Mouse (Mus musculus): ENCODE measurements around the gene Ttll5. TPM values are rescaled to one million over a fixed set of nuclear protein-coding genes. Genes with fewer than 3 reads are reported as not detected.
A peak's percentile ranks its signal among the peaks of the same experiment; 100 is the strongest.

The Ttll5 gene
- total RNA-seq, 2 experiments from 2014 or later: 47.2 to 51.8 TPM

DNA sequence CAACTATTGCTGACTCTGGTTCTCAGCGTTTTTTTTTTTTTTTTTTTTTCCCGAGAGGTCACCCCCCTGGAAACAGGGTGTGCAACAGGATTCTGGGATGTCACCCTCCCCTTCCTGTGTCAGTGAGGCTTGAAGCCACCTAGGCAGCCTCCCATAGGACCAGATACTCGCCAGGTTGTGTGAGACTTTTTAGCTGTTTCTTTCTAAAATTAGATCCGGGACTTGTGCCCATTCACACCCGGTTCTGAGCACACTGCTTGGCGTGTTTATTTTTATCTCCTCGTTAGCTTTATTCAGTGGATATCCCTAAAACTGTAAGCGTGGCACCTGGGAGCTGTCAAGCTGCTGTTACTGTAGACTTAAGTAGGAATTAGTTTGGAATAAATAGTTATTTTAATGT, 262.1 kb downstream of the Ttll5 start:
- DNase-seq (ENCODE audit: low spot score in 2 of 2): no peak

DNA sequence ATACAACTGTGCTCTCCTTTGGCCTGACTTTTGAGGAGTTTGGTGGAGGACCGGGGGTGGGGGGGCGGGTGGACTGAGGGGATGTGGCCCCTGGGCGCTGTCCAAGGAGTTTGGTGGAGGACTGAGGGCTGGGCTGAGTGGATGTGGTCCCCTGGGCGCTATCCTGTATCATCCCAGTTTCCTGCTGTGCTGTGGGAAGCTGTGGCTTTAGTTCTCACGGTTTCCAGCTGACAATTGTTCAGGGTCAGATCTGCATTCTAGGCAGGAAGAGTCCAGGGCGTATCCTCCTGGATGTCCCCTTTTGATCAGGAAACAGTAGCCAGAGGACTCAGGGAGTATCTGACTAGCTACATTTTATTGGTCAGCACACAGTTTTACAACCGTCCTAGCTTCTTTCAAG, 263.6 kb downstream of the Ttll5 start:
- DNase-seq (ENCODE audit: low spot score in 2 of 2): no peak

DNA sequence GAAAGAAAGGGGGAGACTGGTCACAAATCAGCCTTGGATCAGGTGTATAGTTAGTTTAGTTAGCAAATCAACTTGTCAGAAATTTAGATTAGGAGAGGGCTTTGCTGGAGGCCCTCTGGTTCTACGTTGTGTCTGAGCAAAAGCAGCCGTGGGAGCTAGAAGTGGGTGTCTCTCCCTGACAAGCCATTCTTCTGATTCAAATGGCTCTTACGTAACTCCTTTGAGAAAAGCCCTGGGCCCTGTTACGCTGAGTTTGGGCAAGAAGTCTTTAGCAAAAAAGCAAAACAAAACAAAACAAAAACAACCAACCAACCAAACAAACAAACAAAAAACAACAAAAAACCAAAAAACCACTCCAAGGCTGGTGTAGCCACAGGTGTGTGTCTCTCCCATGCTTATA, 266.3 kb downstream of the Ttll5 start:
- no peak for DNase-seq (ENCODE audit: low spot score in 2 of 2)

DNA sequence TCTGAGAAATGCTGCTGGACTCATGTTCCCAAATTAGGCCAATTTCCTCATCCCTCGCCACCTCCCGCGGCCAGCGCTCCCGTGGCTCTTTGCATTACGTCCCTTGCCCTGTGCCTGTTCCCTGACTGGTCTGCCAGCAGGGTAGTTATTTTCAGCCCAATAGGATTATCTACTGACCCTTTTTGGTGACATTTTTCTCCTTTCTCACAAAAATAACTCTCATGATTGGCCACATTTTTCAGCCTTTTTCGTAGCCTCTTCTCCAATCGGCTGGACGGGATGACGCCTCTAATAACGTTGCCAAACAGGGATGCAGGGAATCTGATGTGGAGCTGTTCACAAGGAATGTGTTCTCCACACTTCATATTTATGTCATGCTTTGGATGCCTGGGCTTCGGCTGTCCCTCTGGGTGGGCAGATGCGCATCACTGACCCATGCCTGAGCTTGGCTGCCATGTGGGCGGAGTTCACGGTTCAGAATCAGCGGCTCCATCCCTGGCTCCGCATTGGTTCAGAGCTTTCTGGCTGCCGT, 267.2 kb downstream of the Ttll5 start:
- no peak for DNase-seq (ENCODE audit: low spot score in 2 of 2)

DNA sequence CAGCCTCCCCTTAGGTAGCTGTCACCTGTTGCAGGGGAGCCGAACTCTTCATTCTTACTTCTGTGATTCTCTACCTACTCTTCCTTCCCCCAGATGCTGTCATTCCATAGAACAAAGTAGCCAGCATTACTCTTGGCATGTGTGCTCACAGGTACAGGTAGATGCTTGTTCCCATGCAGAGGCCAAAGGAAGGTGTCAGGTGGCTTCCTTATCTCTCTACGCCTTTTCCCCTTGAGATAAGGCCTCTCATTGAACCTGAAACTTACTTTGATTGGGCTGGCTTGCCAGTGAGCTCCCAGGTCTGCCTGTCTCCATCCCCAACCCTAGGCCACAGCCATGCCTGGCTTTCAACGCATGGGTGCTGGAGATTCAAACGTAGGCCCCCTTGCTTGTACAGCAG, 269.6 kb downstream of the Ttll5 start:
- DNase-seq (ENCODE audit: low spot score in 2 of 2): no peak

DNA sequence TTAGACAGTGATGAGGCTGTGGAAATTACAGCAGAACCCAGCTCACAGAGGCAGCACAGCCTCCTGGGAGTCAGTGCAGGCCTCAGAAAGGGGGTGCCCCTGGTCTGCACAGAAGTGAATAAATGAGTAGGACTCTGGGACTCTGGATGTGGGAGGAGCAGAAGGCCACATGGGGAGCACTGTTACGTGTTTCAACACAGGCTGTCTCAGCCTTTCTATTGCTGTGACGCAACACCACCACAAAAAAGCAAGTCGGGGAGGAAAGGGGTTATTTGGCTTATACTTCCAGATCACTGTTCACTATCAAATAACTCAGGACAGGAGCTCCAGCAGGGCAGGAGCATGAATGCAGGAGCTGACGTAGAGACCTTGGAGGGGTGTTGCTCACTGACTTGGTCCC, 271.3 kb downstream of the Ttll5 start:
- DNase-seq (ENCODE audit: low spot score in 2 of 2): no peak

DNA sequence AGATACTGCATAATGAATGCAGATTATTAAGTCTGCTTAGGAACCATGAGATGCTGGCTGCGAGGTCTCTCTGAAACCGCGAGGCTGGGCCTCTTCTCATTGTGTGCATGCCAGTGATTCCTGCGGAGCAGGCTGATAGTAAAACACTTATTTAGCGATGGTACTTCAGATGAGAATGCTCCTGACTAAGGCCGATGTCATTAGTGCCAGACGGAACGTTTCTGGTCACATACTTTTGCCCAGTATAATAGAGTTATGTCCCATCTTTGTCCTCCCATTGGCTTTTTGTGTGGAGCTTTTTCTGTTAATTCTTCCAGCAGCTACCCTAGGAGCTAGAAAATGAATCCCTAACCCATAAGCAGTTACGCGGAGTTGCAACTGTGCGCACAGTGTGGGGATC, 273.3 kb downstream of the Ttll5 start:
- DNase-seq (ENCODE audit: low spot score in 2 of 2): no peak

DNA sequence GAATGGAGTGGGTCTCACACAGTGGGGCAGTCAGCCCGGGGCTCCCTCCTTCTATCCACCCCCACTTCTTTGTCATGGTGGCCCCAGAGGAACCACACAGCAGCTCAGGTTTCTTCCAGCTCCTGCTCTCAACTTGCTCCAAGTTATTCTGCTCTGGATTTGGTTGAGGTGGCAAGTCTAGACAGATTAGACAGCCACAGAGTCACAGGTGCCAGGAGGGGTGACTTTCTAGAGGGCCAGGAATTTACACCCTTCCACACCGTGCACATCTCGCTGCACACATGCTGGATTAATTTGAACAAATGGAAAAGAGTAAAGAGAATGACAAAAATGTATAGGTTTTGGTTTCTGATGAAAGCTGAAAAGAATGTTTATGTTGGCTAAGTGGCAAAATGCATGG, 276.3 kb downstream of the Ttll5 start:
- no peak for DNase-seq (ENCODE audit: low spot score in 2 of 2)

DNA sequence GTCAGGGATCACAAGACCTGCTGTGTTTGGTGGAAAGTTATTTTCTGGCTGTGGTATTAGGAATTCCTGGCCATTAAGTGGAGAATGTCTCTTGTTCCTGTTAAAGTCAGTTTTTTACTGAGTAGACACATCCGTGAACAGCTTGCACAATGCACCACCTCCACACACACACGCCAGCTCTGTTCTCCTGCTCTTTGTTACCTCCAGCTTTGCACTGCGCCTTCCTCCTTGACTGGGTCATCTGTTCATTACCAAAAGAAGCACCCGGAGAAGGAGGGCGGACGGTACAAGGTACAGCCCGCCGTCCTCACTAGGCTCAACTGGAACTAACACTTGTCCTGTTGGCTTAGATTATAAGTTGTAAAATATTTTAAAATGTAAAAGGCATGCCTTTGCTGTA, 278.2 kb downstream of the Ttll5 start:
- DNase-seq (ENCODE audit: low spot score in 2 of 2): peak in 1 of 2 experiments; percentile 46

DNA sequence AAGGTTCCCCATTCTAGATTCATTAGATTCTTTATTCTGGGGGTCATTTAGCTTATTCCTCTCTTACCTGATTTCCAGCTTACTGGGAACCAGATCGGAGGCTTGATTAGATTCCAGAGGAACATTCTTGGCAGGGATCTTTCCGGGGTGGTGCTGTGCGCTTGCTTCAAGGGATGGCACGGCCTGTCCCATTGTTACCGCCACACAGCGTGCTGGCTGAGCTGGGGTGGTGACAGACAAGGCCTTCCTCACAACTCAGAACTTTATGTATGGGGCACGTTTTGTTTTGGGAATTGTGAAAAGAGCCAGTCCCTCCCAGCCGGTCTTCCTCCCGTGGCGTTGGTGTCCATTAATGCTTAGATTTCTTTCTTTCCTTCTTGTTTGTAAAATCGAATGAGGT, 278.9 kb downstream of the Ttll5 start:
- peak in 1 of 2 experiments; percentile 67 for DNase-seq (ENCODE audit: low spot score in 2 of 2)

DNA sequence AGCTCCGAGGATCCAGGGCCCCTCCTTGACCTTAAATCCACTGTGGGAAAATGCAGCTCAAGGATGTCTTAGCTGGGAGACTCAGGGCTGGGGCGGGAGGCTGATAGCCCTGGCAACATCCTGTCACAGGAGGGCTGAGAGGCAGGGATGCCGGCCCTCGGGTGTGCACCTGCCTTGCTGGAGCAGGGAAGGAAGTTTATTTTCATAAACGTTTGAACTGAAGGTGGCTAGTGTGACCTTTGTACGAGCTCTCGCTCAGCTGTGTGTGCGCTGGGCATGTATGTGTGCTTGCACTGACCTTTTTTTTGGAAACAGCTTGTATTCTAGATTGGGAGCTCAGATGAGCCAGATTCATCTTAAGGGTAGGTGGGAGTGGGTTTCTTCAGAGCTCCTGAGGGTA, 279.4 kb downstream of the Ttll5 start:
- DNase-seq (ENCODE audit: low spot score in 2 of 2): no peak

DNA sequence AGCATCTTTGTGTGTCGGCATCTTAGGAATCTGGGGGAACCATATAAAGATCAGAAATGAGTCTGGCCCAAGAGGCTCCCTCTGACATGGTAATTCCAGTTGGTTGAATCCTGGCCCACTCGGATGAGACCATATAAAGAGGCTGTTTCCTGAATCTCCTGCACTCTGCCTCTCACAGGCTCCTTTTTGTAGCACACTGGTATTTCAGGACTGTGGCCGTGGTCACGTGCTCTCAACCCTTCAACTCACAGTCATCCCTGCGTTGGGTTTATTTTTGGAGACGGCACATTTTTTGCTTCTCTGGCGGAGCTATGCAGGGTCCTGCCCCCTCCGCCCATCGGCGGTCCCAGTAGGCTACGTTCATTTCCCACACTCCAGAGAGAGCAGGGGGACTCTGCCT, 279.8 kb downstream of the Ttll5 start:
- DNase-seq (ENCODE audit: low spot score in 2 of 2): no peak

DNA sequence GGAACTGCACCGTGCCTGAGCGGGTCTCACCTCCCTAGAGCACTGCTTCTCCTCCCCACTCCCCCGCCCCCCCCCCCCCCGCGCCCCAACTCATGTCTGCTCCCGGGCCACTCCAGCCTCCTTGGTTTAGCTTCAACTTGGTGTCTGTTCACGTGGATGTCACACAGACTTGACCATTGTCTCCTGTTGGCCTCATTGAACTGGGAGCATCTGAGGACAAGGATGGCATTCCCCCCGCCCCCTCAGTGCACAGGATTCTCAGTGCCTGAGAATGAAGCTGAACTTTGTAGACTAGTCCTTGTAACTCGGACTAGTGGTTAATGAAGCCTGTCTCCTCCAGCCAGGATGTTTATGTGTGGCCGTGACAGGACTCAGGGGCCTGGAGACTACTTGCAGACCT, 281.1 kb downstream of the Ttll5 start:
- no peak for DNase-seq (ENCODE audit: low spot score in 2 of 2)

DNA sequence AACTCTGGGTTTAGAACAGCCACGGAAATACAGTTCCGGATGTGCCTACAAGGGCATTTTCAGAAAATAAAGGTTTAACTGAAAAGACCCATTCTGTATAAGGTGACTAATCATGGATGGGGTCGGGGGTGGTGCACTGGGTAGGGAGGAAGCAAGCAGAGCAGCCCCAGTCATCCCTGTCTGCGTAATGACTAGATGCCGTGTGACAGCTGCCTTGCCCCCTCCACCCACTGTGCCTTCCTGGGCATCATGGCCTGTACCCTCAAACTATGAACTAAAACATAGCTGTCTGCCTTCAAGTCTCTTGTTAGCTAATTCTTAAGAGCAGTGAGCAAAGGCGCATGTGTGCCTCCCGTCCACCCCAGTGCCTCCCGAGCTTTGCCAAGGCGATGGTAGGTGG, 281.6 kb downstream of the Ttll5 start:
- DNase-seq (ENCODE audit: low spot score in 2 of 2): no peak

DNA sequence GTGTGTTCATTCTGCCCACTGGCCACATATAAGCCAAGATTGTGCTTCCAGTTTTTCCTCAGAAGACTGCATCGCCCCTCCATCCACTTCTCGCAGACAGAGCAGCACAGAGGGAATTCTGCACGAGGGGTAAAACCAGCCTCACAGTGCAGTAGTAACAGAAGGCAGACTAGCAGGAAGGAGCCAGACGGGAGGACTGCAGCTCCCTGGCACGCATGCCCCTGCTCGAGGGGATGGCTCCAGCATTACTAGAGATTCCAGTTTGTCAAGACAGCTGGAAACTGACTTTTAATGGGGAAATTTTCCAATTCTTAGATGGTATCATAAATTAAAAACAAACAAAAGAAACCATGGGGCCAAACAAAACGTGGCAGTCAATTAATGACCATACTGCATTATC, 283.2 kb downstream of the Ttll5 start:
- DNase-seq (ENCODE audit: low spot score in 2 of 2): no peak

DNA sequence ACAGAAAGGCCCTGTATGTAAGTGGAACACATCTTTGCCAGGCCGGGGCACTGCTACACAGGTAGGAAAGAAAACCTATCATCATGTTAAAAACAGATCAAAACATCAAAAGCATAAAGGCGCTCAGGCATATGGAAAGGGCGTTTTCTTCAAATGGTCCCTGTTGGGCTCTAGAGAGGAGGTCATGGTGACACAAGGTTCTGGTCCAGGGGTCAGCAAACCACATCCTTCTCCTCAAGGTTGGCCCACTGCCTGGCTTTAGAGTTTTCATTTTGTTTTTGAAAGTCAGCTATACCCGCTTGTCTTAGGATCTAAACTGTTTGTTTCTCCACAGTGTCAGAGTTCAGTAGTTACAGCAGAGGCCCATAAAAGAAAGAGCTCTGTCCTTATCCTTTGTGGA, 285.1 kb downstream of the Ttll5 start:
- no peak for DNase-seq (ENCODE audit: low spot score in 2 of 2)

DNA sequence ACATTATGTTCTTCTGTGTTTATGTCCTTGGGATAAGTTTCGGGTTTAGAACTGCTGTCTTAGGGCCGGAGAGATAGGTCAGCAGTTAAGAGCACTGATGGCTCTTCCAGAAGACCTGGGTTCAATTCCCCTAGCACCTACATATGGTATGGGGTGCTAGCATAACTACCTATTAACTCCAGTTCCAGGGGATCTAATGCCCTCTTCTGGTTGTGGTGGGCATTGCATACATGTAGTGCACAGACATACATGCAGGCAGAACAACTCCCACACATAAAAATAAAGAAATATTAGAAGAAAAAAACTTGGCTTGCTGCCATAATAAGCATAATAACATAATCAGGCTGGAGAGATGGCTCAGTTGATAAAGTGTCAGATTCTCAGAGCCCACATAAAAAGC, 286.2 kb downstream of the Ttll5 start:
- DNase-seq (ENCODE audit: low spot score in 2 of 2): no peak

Other genes starting within 250 kb of the Ttll5 start
- gene Jdp2, start 225.6 kb upstream of the Ttll5 start, total RNA-seq (2021): 10 to 100 TPM; 44.6 to 55.5 TPM
- under 1 TPM; 0.35 to 0.36 TPM for gene Batf, start 138.0 kb upstream of the Ttll5 start, total RNA-seq (2021)
- 1 to 10 TPM; 1.4 to 1.5 TPM for gene Flvcr2, start 78.1 kb upstream of the Ttll5 start, total RNA-seq (2021)
- gene Erg28, start 109 bp upstream of the Ttll5 start, total RNA-seq (2021): 10 to 100 TPM; 54.2 to 61.2 TPM

Measured in layer of hippocampus, adult 18-20 months (tissue).